Mouse (Mus musculus) intestine, postnatal 0 days (tissue): ENCODE measurements at regions not wholly inside any gene's neighbourhood (a gene's known extent, or its start where the extent isn't known, plus 50 kb on each side); places are given as distances from the start of the nearest gene placed in this dataset.

Experiments used
- ATAC-seq: fragments of 200-750 bp; cut with Nextera tagmentation; 2 replicates; pipeline ENCODE4 v1.8.0; 2017; ENCODE audit warnings: mild to moderate bottlenecking, moderate TSS enrichment, moderate library complexity
- H3K27ac ChIP-seq: fragments of 300-500 bp; sonication (generic); 2 replicates; pipeline ENCODE4 v1.5.1; 2014; ENCODE audit warnings: mild to moderate bottlenecking, low read depth, low read length, moderate library complexity
- H3K27me3 ChIP-seq: fragments of 300-500 bp; sonication (generic); replicated peaks from 2 replicates; pipeline ENCODE4 v1.6.1; 2014; ENCODE audit warnings: low read length, mixed read lengths; ENCODE audit not compliant: control insufficient read depth, insufficient read depth
- H3K36me3 ChIP-seq: fragments of 300-500 bp; sonication (generic); 2 replicates; pipeline ENCODE4 v1.6.1; 2014; ENCODE audit warnings: mild to moderate bottlenecking, moderate library complexity; ENCODE audit not compliant: control insufficient read depth, insufficient read depth
- H3K4me1 ChIP-seq: fragments of 300-500 bp; sonication (generic); replicated peaks from 2 replicates; pipeline ENCODE4 v1.6.1; 2014; ENCODE audit warnings: antibody characterized with exemption, low read length, mixed read lengths; ENCODE audit not compliant: control insufficient read depth, insufficient read depth
- H3K4me2 ChIP-seq: fragments of 300-500 bp; sonication (generic); replicated peaks from 2 replicates; pipeline ENCODE4 v1.6.1; 2014; ENCODE audit warnings: low read depth, mild to moderate bottlenecking, moderate library complexity
- H3K4me3 ChIP-seq: fragments of 300-500 bp; sonication (generic); 2 replicates; pipeline ENCODE4 v1.5.1; 2014; ENCODE audit warnings: low read depth, low read length
- H3K9ac ChIP-seq: fragments of 300-500 bp; sonication (generic); 2 replicates; pipeline ENCODE4 v1.6.1; 2014; ENCODE audit warnings: mild to moderate bottlenecking, low read depth, low read length
- H3K9me3 ChIP-seq: fragments of 300-500 bp; sonication (generic); 2 replicates; pipeline ENCODE4 v1.6.1; 2016; ENCODE audit warnings: mixed run types; ENCODE audit not compliant: control insufficient read depth
- CTCF ChIP-seq: sonication (generic); IDR thresholded peaks from 2 replicates; pipeline ENCODE4 v1.5.1; 2016; ENCODE audit warnings: low read depth, mild to moderate bottlenecking, control low read depth, antibody characterized with exemption, moderate library complexity
- WGBS: fragments of 180-500 bp; shearing (Covaris S2); extraction: QIAGEN DNeasy Blood & Tissue Kit; methylation state at CpG from one replicate; pipeline ENCODE4 v1.1.7; 2014; 5-methylcytosine and 5-hydroxymethylcytosine counted together

- H3K9ac ChIP-seq: no peak overlapping the region
- 36% methylated on average over 3 of the region's 3 CpGs for WGBS
- H3K36me3 ChIP-seq: no peaks in the 10 kb centered on the region
- no peak for TF ChIP-seq CTCF
- H3K27me3 ChIP-seq: no peaks in the 10 kb centered on the region
- no peak overlapping the region for H3K4me2 ChIP-seq
- no peaks in the 10 kb centered on the region for H3K9me3 ChIP-seq
- peak; percentile 96 for ATAC-seq
- H3K4me1 ChIP-seq: no peaks in the 10 kb centered on the region
- no peak overlapping the region for H3K4me3 ChIP-seq
- no peak overlapping the region for H3K27ac ChIP-seq
Measured at GRCm38 (mm10) chr4:74613032-74613431, 370.7 kb downstream of the Kdm4c start.
